Mouse (Mus musculus): ENCODE results near the gene Tmem160. TPM values are rescaled to one million over a fixed set of nuclear protein-coding genes. Genes with fewer than 3 reads are reported as not detected.

Tmem160 gene
- not detected for polyA plus RNA-seq (2014; fragmentation: Illumina TruSeq; extraction: RNeasy Lipid Tissue Mini Kit (QIAGEN cat#74804); ENCODE audit: low replicate concordance)

DNA sequence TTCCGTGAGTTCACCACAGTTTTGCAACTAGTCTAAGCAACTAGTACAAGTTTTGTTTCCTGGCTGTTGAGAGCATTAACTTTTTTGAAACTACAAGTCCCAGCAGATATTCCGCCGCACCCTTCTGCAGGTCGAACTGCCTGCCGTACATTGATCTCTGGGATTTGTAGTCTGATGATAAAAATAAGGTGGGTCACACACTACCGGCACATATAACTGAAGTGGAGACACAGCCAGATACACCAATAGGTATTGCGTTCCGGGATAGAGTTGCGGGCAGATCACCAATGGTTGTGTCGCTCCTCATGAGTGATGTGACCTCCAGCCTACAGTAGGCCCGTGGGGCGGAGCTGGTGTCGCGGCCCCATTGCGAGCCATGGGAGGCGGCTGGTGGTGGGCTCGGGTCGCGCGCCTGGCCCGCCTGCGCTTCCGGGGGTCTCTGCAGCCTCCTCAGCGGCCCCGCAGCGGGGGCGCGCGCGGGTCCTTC lies at the start of gene Tmem160:
Gene Tmem160, plus strand, starts transcription at position 193 of the 487 bp plus-strand sequence.

GRCm38 (mm10) chr7:16477628-16478027 lies 25.0 kb downstream of the Tmem160 start, which contains the start of gene Npas1:
TSS of gene Npas1 (minus strand) at chr7:16477728.

Other genes with a start within 250 kb of the Tmem160 start
- gene Dhx34, start 230.7 kb upstream of the Tmem160 start, polyA plus RNA-seq (2014; fragmentation: Illumina TruSeq; extraction: RNeasy Lipid Tissue Mini Kit (QIAGEN cat#74804); ENCODE audit: low replicate concordance) = 0.11 TPM
- 0.30 TPM for gene C5ar2, start 208.6 kb upstream of the Tmem160 start, polyA plus RNA-seq (2014; fragmentation: Illumina TruSeq; extraction: RNeasy Lipid Tissue Mini Kit (QIAGEN cat#74804); ENCODE audit: low replicate concordance)
- 1.9 TPM for gene C5ar1, start 193.2 kb upstream of the Tmem160 start, polyA plus RNA-seq (2014; fragmentation: Illumina TruSeq; extraction: RNeasy Lipid Tissue Mini Kit (QIAGEN cat#74804); ENCODE audit: low replicate concordance)
- 1.6 TPM for gene Inafm1, start 179.2 kb upstream of the Tmem160 start, polyA plus RNA-seq (2014; fragmentation: Illumina TruSeq; extraction: RNeasy Lipid Tissue Mini Kit (QIAGEN cat#74804); ENCODE audit: low replicate concordance)
- 8.5 TPM for gene Ccdc9, start 166.0 kb upstream of the Tmem160 start, polyA plus RNA-seq (2014; fragmentation: Illumina TruSeq; extraction: RNeasy Lipid Tissue Mini Kit (QIAGEN cat#74804); ENCODE audit: low replicate concordance)
- not detected for gene Bbc3, start 144.4 kb upstream of the Tmem160 start, polyA plus RNA-seq (2014; fragmentation: Illumina TruSeq; extraction: RNeasy Lipid Tissue Mini Kit (QIAGEN cat#74804); ENCODE audit: low replicate concordance)
- gene Sae1, start 65.0 kb upstream of the Tmem160 start, polyA plus RNA-seq (2014; fragmentation: Illumina TruSeq; extraction: RNeasy Lipid Tissue Mini Kit (QIAGEN cat#74804); ENCODE audit: low replicate concordance) = 48.0 TPM
- 6.5 TPM for gene Zc3h4, start 51.9 kb upstream of the Tmem160 start, polyA plus RNA-seq (2014; fragmentation: Illumina TruSeq; extraction: RNeasy Lipid Tissue Mini Kit (QIAGEN cat#74804); ENCODE audit: low replicate concordance)
- not detected for gene Npas1, start 24.9 kb downstream of the Tmem160 start, polyA plus RNA-seq (2014; fragmentation: Illumina TruSeq; extraction: RNeasy Lipid Tissue Mini Kit (QIAGEN cat#74804); ENCODE audit: low replicate concordance)
- 5.0 TPM for gene Arhgap35, start 162.2 kb downstream of the Tmem160 start, polyA plus RNA-seq (2014; fragmentation: Illumina TruSeq; extraction: RNeasy Lipid Tissue Mini Kit (QIAGEN cat#74804); ENCODE audit: low replicate concordance)
- not detected for gene Ceacam15, start 222.9 kb downstream of the Tmem160 start, polyA plus RNA-seq (2014; fragmentation: Illumina TruSeq; extraction: RNeasy Lipid Tissue Mini Kit (QIAGEN cat#74804); ENCODE audit: low replicate concordance)

Measured in small intestine, adult 10 weeks (tissue).